8 mouse cellular contexts compared by ENCODE assay signal in the genomic region with DNA sequence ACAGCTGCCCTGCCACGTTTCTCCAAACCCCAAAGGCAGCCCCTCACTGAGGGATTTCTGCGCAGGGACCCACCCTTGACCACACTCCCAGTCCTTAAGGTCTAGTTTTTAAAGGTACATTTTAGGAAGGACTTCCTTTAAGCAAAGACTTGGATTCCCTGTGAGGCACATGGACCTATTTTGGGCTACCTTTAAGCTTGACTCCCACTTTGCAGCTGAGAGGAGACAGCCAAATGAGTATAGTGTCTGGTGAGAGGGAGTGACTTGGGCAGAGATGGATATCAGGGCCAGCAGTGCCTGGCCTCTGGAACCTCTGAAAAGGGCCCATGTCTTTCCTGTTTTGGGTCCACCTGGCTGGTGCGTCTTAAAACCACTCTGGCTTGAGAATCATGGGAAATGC. TPM values are rescaled to one million over a fixed set of nuclear protein-coding genes. Genes with fewer than 3 reads are reported as not detected.
A peak's percentile ranks its signal among the peaks of the same experiment; 100 is the strongest.
DNase-seq lines count a peak whose midpoint lies in the region; ATAC-seq lines count a peak whose summit lies in the region.

No protein-coding gene starts in this region.

- peak overlapping the region; percentile 16 to 46; a peak in 3 of 4 replicates for H3K4me3 ChIP-seq in heart, embryonic 14.5 days (ENCODE audit: control insufficient read depth in 1 of 2, insufficient read depth in 1 of 2, low read depth in 1 of 2, low read length in 2 of 2)
- H3K4me3 ChIP-seq in hindbrain, embryonic 14.5 days (replicated peaks; ENCODE audit: low read length): peak overlapping the region; percentile 20; the same call in 1 of the 2 replicates
- H3K4me3 ChIP-seq in midbrain, embryonic 13.5 days (replicated peaks): peak overlapping the region; percentile 27

- H3K27ac ChIP-seq in heart, embryonic 14.5 days (replicated peaks in 1 of 2; ENCODE audit: control insufficient read depth in 1 of 2, insufficient read depth in 1 of 2, low read depth in 2 of 2, low read length in 2 of 2): no peak overlapping the region
- no peak overlapping the region for H3K27ac ChIP-seq in hindbrain, embryonic 14.5 days
- peak overlapping the region; percentile 41 for H3K27ac ChIP-seq in midbrain, embryonic 13.5 days

- no peaks in the 10 kb centered on the region for H3K9me3 ChIP-seq in heart, embryonic 14.5 days (ENCODE audit: control insufficient read depth, low read length)
- no peaks in the 10 kb centered on the region for H3K9me3 ChIP-seq in hindbrain, embryonic 14.5 days (ENCODE audit: control insufficient read depth, low read length)
- no peaks in the 10 kb centered on the region for H3K9me3 ChIP-seq in midbrain, embryonic 13.5 days

- peak overlapping the region; percentile 91 for H3K4me2 ChIP-seq in heart, embryonic 14.5 days (ENCODE audit: low read length)
- peak overlapping the region; percentile 54 for H3K4me2 ChIP-seq in hindbrain, embryonic 14.5 days (replicated peaks)
- peak overlapping the region; percentile 56 for H3K4me2 ChIP-seq in midbrain, embryonic 13.5 days (replicated peaks)

- no peak for ATAC-seq in heart, embryonic 14.5 days (ENCODE audit: insufficient number of reproducible peaks, insufficient read depth, low FRiP score, low read depth)
- ATAC-seq in hindbrain, embryonic 14.5 days (ENCODE audit: low FRiP score): no peak
- ATAC-seq in midbrain, embryonic 13.5 days: no peak

- peak overlapping the region; percentile 71 for H3K9ac ChIP-seq in heart, embryonic 14.5 days (ENCODE audit: low read length)
- H3K9ac ChIP-seq in hindbrain, embryonic 14.5 days: peak overlapping the region; percentile 46
- peak overlapping the region; percentile 64 for H3K9ac ChIP-seq in midbrain, embryonic 13.5 days (replicated peaks)

- H3K4me1 ChIP-seq in heart, embryonic 14.5 days (ENCODE audit: control insufficient read depth in 2 of 2, insufficient read depth in 2 of 2, low read length in 2 of 2): peaks cover 7 to 9% of the 10 kb centered on the region in 2 experiments
- H3K4me1 ChIP-seq in hindbrain, embryonic 14.5 days (replicated peaks; ENCODE audit: control insufficient read depth, insufficient read depth, low read length): peaks cover 8% of the 10 kb centered on the region; the same call in 1 of the 2 replicates
- peaks cover 20% of the 10 kb centered on the region for H3K4me1 ChIP-seq in midbrain, embryonic 13.5 days (replicated peaks)

- peaks cover 65% of the 10 kb centered on the region for H3K36me3 ChIP-seq in heart, embryonic 14.5 days (ENCODE audit: control insufficient read depth, insufficient read depth, low read length)
- peaks cover 82% of the 10 kb centered on the region for H3K36me3 ChIP-seq in hindbrain, embryonic 14.5 days (replicated peaks; ENCODE audit: control insufficient read depth, insufficient read depth)
- H3K36me3 ChIP-seq in midbrain, embryonic 13.5 days: peaks cover 88% of the 10 kb centered on the region

- no peak for DNase-seq in heart, adult 11 months
- DNase-seq in brain, adult 2 months (ENCODE audit: low read depth, low spot score): peak; percentile 59
- DNase-seq in hindbrain, embryonic 14.5 days (ENCODE audit: low spot score): no peak
- DNase-seq in left cerebral cortex, adult 9 months (ENCODE audit: low spot score in 2 of 2): no peak
- no peak for DNase-seq in T-cell, adult 2 months (ENCODE audit: low spot score)
- no peak for DNase-seq in layer of hippocampus, postnatal 10 days (ENCODE audit: low spot score in 2 of 2)

- 40% methylated on average over 3 of the region's 3 CpGs for WGBS in heart, embryonic 14.5 days
- WGBS in hindbrain, embryonic 14.5 days: 44% methylated on average over 3 of the region's 3 CpGs
- 30% methylated on average over 3 of the region's 3 CpGs for WGBS in midbrain, embryonic 13.5 days

- H3K27me3 ChIP-seq in heart, embryonic 14.5 days (ENCODE audit: control insufficient read depth, insufficient read depth, low read length): no peaks in the 10 kb centered on the region; the same call in 1 of the 2 replicates
- H3K27me3 ChIP-seq in hindbrain, embryonic 14.5 days (ENCODE audit: control insufficient read depth, insufficient read depth, low read length): no peaks in the 10 kb centered on the region
- H3K27me3 ChIP-seq in midbrain, embryonic 13.5 days: 0 out of 2 replicates have a peak, but pooled peaks cover 8% of the 10 kb centered on the region

RNA-seq across cellular contexts. Expression of gene Ptprs, which starts 50.3 kb away (rescaled TPM):
- polyA plus RNA-seq in heart, embryonic 14.5 days (2014; fragmentation: Nextera tagmentation; extraction: Ambion mirVana): 51.4 and 60.1 TPM in 2 replicates
- polyA plus RNA-seq in hindbrain, embryonic 14.5 days (2014; fragmentation: Nextera tagmentation; extraction: Ambion mirVana): 272 and 276 TPM in 2 replicates
- polyA plus RNA-seq in midbrain, embryonic 13.5 days (2015; fragmentation: Nextera tagmentation; extraction: Ambion mirVana): 278 and 317 TPM in 2 replicates
- total RNA-seq in layer of hippocampus, postnatal 10 days (2021): 100 to 1,000 TPM; 817 to 911 TPM
